Mouse (Mus musculus): ENCODE data around the gene Ccnt2. TPM values are rescaled to one million over a fixed set of nuclear protein-coding genes. Genes with fewer than 3 reads are reported as not detected.

Gene Ccnt2
- polyA plus RNA-seq (2021; fragmentation: Nextera tagmentation) = 18.3 and 18.8 TPM in 2 replicates
- long read RNA-seq, experiment 1, full-length matches to known transcripts = 40 of 77 reads
- long read RNA-seq, experiment 1, partial matches to known transcripts = 7 of 77 reads
- long read RNA-seq, experiment 1, other reads (novel, unspliced or antisense) = 30 of 77 reads
- long read RNA-seq, experiment 2, full-length matches to known transcripts = 9 of 19 reads
- long read RNA-seq, experiment 2, partial matches to known transcripts = 1 of 19 reads
- long read RNA-seq, experiment 2, other reads (novel, unspliced or antisense) = 9 of 19 reads

GRCm38 (mm10) chr1:127773803-127774500 lies at the start of gene Ccnt2:
TSS of gene Ccnt2 (plus strand) at chr1:127774164.

GRCm38 (mm10) chr1:127729096-127729495 lies 44.9 kb upstream of the Ccnt2 start, which contains the start of gene Acmsd:
TSS of gene Acmsd (plus strand) at chr1:127729413.

GRCm38 (mm10) chr1:127854486-127855222 lies 80.7 kb downstream of the Ccnt2 start, which contains the start of gene Map3k19:
TSS of gene Map3k19 (minus strand) at chr1:127855031.

Other genes starting within 250 kb of the Ccnt2 start
- gene Tmem163, start 94.6 kb upstream of the Ccnt2 start, polyA plus RNA-seq (2021; fragmentation: Nextera tagmentation) = 5.9 and 20.5 TPM in 2 replicates
- not detected in 2 replicates for gene Acmsd, start 44.8 kb upstream of the Ccnt2 start, polyA plus RNA-seq (2021; fragmentation: Nextera tagmentation)
- gene Map3k19, start 80.9 kb downstream of the Ccnt2 start, polyA plus RNA-seq (2021; fragmentation: Nextera tagmentation) = 1.2 TPM in 2 replicates
- 37.9 and 43.0 TPM in 2 replicates for gene Rab3gap1, start 94.6 kb downstream of the Ccnt2 start, polyA plus RNA-seq (2021; fragmentation: Nextera tagmentation)

Data from left cerebral cortex, adult 6 months (tissue).